In the genomic region with DNA sequence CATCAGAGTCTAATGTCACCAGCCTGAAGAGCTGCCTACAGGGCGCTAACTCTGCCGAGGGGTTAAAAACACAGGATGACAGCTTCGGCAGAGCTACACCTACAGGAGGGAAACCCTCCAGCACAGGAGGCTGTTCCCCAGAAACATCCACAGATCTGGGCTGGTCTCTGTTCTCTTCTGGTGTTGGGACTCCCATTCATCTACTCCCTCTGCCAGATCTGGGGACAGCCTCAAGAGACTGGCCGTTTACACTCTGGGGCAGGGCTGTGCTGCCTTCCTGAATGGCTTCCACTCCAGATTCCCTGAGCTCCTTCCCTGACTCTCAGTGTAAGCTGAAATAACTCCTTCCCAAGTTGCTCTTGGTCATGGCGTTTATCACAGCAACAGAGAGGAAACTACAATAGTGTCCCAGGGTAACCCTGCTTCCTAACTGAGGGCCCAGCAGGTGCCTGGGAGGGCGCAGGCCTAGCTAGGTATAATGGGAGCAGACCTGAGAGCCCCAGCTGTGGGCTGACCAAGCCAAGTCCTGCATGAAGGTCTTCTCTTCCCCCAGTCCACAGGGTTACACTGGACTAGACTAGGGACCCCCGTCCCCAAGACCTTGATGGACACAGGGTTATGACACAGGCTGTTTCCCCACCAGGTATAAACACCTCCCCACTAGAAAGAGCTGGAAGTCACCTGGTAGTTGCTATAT, we compare ENCODE assay signal across 9 mouse cellular contexts. TPM values are rescaled to one million over a fixed set of nuclear protein-coding genes. Genes with fewer than 3 reads are reported as not detected.
DNase-seq lines count a peak whose midpoint lies in the region; ATAC-seq and TF ChIP-seq lines count a peak whose summit lies in the region.
"Had no signal": no experiment of that assay in that cellular context is flagged by ENCODE, and none has a peak within 500 bp of the region (broad histone marks: within the 10 kb centered on the region; RNA-seq: fewer than 3 reads in every experiment).

No protein-coding gene starts in this region.

- peak overlapping the region; percentile 66 for H3K4me2 ChIP-seq in forebrain, embryonic 16.5 days (ENCODE audit: low read length)
- peak overlapping the region; percentile 80 for H3K4me2 ChIP-seq in liver, postnatal 0 days (ENCODE audit: low read depth, low read length)

- intact Hi-C loops in gastrocnemius, adult 2 months (cut with DNase I): no loop called here

- no peak for TF ChIP-seq CTCF in gastrocnemius, adult 2 months (IDR thresholded peaks at IDR 0.05)
- TF ChIP-seq CTCF in ES-Bruce4 (IDR thresholded peaks at IDR 0.05; ENCODE audit: low read depth, low read length): no peak
- TF ChIP-seq CTCF in liver, postnatal 0 days (IDR thresholded peaks at IDR 0.05; ENCODE audit: low read depth): no peak

- TF ChIP-seq POLR2A in ES-Bruce4 (IDR thresholded peaks at IDR 0.05; ENCODE audit: insufficient read depth, low read length): no peak

- H3K27ac ChIP-seq in gastrocnemius, adult 2 months: peak overlapping the region; percentile 78
- peak overlapping the region; percentile 16 for H3K27ac ChIP-seq in ES-Bruce4 (ENCODE audit: insufficient read depth, low read length)
- peak overlapping the region; percentile 84 for H3K27ac ChIP-seq in forebrain, embryonic 16.5 days (ENCODE audit: low read length)
- no peak overlapping the region for H3K27ac ChIP-seq in liver, postnatal 0 days (ENCODE audit: low read depth)

- peak overlapping the region; percentile 4; the same call in 1 of the 2 replicates for H3K9ac ChIP-seq in ES-Bruce4 (ENCODE audit: low read depth, poor library complexity, severe bottlenecking)
- peak overlapping the region; percentile 76 for H3K9ac ChIP-seq in forebrain, embryonic 16.5 days (replicated peaks; ENCODE audit: low read depth, low read length)
- peak overlapping the region; percentile 57 for H3K9ac ChIP-seq in liver, postnatal 0 days (replicated peaks)

- no peak for DNase-seq in gastrocnemius, adult 2 months
- DNase-seq in gastrocnemius, postnatal 10 days: no peak
- DNase-seq in liver, postnatal 0 days: no peak
- DNase-seq in frontal cortex, postnatal 25 days (ENCODE audit: low spot score in 2 of 2): no peak
- DNase-seq in adipocyte (ENCODE audit: low spot score): no peak
- DNase-seq in MN1 (ENCODE audit: low spot score): no peak

- H3K4me1 ChIP-seq in ES-Bruce4 (ENCODE audit: control insufficient read depth, insufficient read depth, low read length): peaks cover 4% of the 10 kb centered on the region
- H3K4me1 ChIP-seq in forebrain, embryonic 16.5 days (replicated peaks; ENCODE audit: control insufficient read depth, insufficient read depth, low read length): peaks cover 44% of the 10 kb centered on the region
- peaks cover 5% of the 10 kb centered on the region for H3K4me1 ChIP-seq in liver, postnatal 0 days (ENCODE audit: insufficient read depth)

- peak; percentile 45 for ATAC-seq in forebrain, embryonic 16.5 days
- peak; percentile 43 for ATAC-seq in liver, postnatal 0 days

- H3K27me3 ChIP-seq in ES-Bruce4 (ENCODE audit: control insufficient read depth, insufficient read depth, low read length, poor library complexity, severe bottlenecking): no peaks in the 10 kb centered on the region
- no peaks in the 10 kb centered on the region for H3K27me3 ChIP-seq in forebrain, embryonic 16.5 days (replicated peaks; ENCODE audit: control insufficient read depth, insufficient read depth, low read length)
- no peaks in the 10 kb centered on the region for H3K27me3 ChIP-seq in liver, postnatal 0 days (ENCODE audit: insufficient read depth, low read length)
- H3K27me3 ChIP-seq: CH12.LX had no signal

- no peak for TF ChIP-seq EP300 in ES-Bruce4 (IDR thresholded peaks at IDR 0.05; ENCODE audit: insufficient read depth, low read depth, low read length)
- no peak for TF ChIP-seq EP300 in liver, postnatal 0 days (IDR thresholded peaks at IDR 0.05; ENCODE audit: low read depth)

- 23% methylated on average over 7 of the region's 7 CpGs for WGBS in forebrain, embryonic 16.5 days
- 29% methylated on average over 7 of the region's 7 CpGs for WGBS in liver, postnatal 0 days (ENCODE audit: insufficient replicate concordance)

- H3K36me3 ChIP-seq in ES-Bruce4 (ENCODE audit: control insufficient read depth, insufficient read depth, low read length, poor library complexity, severe bottlenecking): no peaks in the 10 kb centered on the region
- no peaks in the 10 kb centered on the region for H3K36me3 ChIP-seq in forebrain, embryonic 16.5 days (ENCODE audit: control insufficient read depth, insufficient read depth)
- no peaks in the 10 kb centered on the region for H3K36me3 ChIP-seq in liver, postnatal 0 days (replicated peaks; ENCODE audit: insufficient read depth, low read length)

- peak overlapping the region; percentile 83 for H3K4me3 ChIP-seq in gastrocnemius, adult 2 months
- peak overlapping the region; percentile 52 for H3K4me3 ChIP-seq in ES-Bruce4 (ENCODE audit: low read depth, low read length)
- H3K4me3 ChIP-seq in forebrain, embryonic 16.5 days (replicated peaks; ENCODE audit: low read length): peak overlapping the region; percentile 64
- peak overlapping the region; percentile 47 for H3K4me3 ChIP-seq in liver, postnatal 0 days (ENCODE audit: low read depth, low read length)

- no peaks in the 10 kb centered on the region for H3K9me3 ChIP-seq in ES-Bruce4 (replicated peaks; ENCODE audit: control insufficient read depth, insufficient read depth, low read length, poor library complexity, severe bottlenecking)
- H3K9me3 ChIP-seq in forebrain, embryonic 16.5 days (ENCODE audit: control insufficient read depth, low read length): no peaks in the 10 kb centered on the region
- H3K9me3 ChIP-seq in liver, postnatal 0 days (ENCODE audit: low read length): no peaks in the 10 kb centered on the region

RNA-seq across cellular contexts. Expression of a gene that starts 37.2 kb away (rescaled TPM):
- total RNA-seq in gastrocnemius, adult 2 months (2021): 10 to 100 TPM; 10.0 to 11.5 TPM
- 10 to 100 TPM; 18.0 to 20.6 TPM for total RNA-seq in gastrocnemius, postnatal 10 days (2021)
- polyA plus RNA-seq in ES-Bruce4 (2011; ENCODE audit: insufficient read depth, insufficient read length, low read depth, missing spikeins): 186 and 190 TPM in 2 replicates
- 110 and 127 TPM in 2 replicates for polyA plus RNA-seq in forebrain, embryonic 16.5 days (2015; fragmentation: Nextera tagmentation; extraction: Ambion mirVana)
- polyA plus RNA-seq in liver, postnatal 0 days (2015; fragmentation: Nextera tagmentation; extraction: Ambion mirVana): 6.7 and 6.8 TPM in 2 replicates

RNA-seq across cellular contexts. Expression of a gene that starts 41.5 kb away (rescaled TPM):
- 10 to 100 TPM; 17.7 to 21.7 TPM for total RNA-seq in gastrocnemius, adult 2 months (2021)
- total RNA-seq in gastrocnemius, postnatal 10 days (2021): 10 to 100 TPM; 11.0 to 15.8 TPM
- polyA plus RNA-seq in ES-Bruce4 (2011; ENCODE audit: insufficient read depth, insufficient read length, low read depth, missing spikeins): 17.0 TPM in 2 replicates
- polyA plus RNA-seq in forebrain, embryonic 16.5 days (2015; fragmentation: Nextera tagmentation; extraction: Ambion mirVana): 36.1 and 41.8 TPM in 2 replicates
- 2.4 and 2.5 TPM in 2 replicates for polyA plus RNA-seq in liver, postnatal 0 days (2015; fragmentation: Nextera tagmentation; extraction: Ambion mirVana)

Comparison
In these comparisons a context has a peak if more than half of its experiments do, and no peak if none do; other contexts are left out.
1. H3K9ac ChIP-seq: peak in every context shown above with its lines; median percentile 76 in forebrain, embryonic 16.5 days; 57 in liver, postnatal 0 days; 4 in ES-Bruce4.
2. RNA of a gene that starts 37.2 kb away (polyA plus RNA-seq): 186 to 190 TPM in ES-Bruce4 and 110 to 127 TPM in forebrain, embryonic 16.5 days; 6.7 to 6.8 TPM in liver, postnatal 0 days; every median in the first group is over 10 times any median in the second.
3. Peak in every context shown above with its lines, with median percentiles within 50 percentile points of each other: H3K4me3 ChIP-seq.